Mouse (Mus musculus) midbrain, embryonic 13.5 days (tissue): ENCODE measurements around the gene Fstl3. TPM values are rescaled to one million over a fixed set of nuclear protein-coding genes. Genes with fewer than 3 reads are reported as not detected.
"Not testable (repeated sequence)": the region's sequence is repeated elsewhere in the genome, so short reads cannot be mapped to it uniquely, and the experiment has no call there.

Experiments
- ATAC-seq: fragments of 200-750 bp; cut with Nextera tagmentation; 2 replicates; pipeline ENCODE4 v1.8.0; 2017; ENCODE audit warnings: mild to moderate bottlenecking, moderate TSS enrichment, moderate library complexity
- H3K27ac ChIP-seq: fragments of 300-500 bp; sonication (generic); 2 replicates; pipeline ENCODE4 v1.5.1; 2015; ENCODE audit warnings: inconsistent platforms, mild to moderate bottlenecking, moderate library complexity
- H3K27me3 ChIP-seq: fragments of 300-500 bp; sonication (generic); 2 replicates; pipeline ENCODE4 v1.6.1; 2015; ENCODE audit warnings: mild to moderate bottlenecking, inconsistent platforms
- H3K36me3 ChIP-seq: fragments of 300-500 bp; sonication (generic); 2 replicates; pipeline ENCODE4 v1.6.1; 2015; ENCODE audit warnings: mild to moderate bottlenecking, inconsistent platforms
- H3K4me1 ChIP-seq: fragments of 300-500 bp; sonication (generic); replicated peaks from 2 replicates; pipeline ENCODE4 v1.6.1; 2015; ENCODE audit warnings: inconsistent platforms
- H3K4me2 ChIP-seq: fragments of 300-500 bp; sonication (generic); replicated peaks from 2 replicates; pipeline ENCODE4 v1.6.1; 2015; ENCODE audit warnings: moderate library complexity, mild to moderate bottlenecking, inconsistent platforms
- H3K4me3 ChIP-seq: fragments of 300-500 bp; sonication (generic); replicated peaks from 2 replicates; pipeline ENCODE4 v1.5.1; 2015; ENCODE audit warnings: mild to moderate bottlenecking, inconsistent platforms
- H3K9ac ChIP-seq: fragments of 300-500 bp; sonication (generic); replicated peaks from 2 replicates; pipeline ENCODE4 v1.6.1; 2015; ENCODE audit warnings: mild to moderate bottlenecking, inconsistent platforms
- H3K9me3 ChIP-seq: fragments of 300-500 bp; sonication (generic); 2 replicates; pipeline ENCODE4 v1.6.1; 2016; ENCODE audit warnings: mild to moderate bottlenecking, inconsistent platforms
- WGBS: fragments of 180-500 bp; shearing (Covaris S2); methylation state at CpG from one replicate; pipeline ENCODE4 v1.1.7; 2015; 5-methylcytosine and 5-hydroxymethylcytosine counted together
- polyA plus RNA-seq: library from polyadenylated mRNA; unstranded; fragments of >200 nt; fragmentation: Nextera tagmentation; extraction: Ambion mirVana; gene quantifications from 2 replicates; pipeline ENCODE4 v1.2.1, GENCODE M21; 2015

Gene Fstl3
- polyA plus RNA-seq, 1 experiment from 2014 or later = 1.1 TPM

DNA sequence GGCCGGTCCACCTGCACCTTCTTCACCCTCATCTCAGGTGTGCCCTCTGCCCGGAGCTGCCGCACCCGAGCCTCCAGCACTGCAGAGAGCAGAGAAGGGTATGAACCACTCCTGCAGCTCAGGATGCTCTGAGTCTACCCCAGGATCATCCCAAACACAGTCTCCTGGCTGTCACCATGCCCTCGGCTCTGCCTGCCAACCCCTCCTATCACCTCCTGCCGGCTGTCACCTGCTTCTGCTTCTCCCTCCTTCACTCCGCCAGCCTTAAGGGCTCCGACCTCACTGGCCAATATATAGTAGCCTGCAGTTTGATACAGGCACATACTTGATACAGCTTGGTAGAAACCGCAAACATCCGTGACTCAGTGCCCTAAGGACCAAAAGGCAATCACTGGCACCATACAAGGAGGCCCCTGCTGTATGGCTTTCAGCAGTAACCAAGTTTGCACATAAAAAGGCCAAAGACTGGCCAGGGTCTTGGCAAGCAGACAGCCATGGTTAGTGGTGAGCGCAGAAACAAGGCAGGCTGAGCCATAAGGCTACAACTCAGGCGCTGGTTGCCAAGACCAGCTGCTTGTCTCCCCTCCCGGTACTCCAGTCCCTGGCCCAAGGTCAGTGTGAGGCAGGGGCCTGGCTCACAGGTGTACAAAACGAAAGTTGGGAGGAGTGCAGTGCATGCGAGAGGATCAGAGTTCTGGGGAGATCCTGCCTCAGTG lies 33.3 kb upstream of the Fstl3 start:
- no peak overlapping the region for H3K4me2 ChIP-seq
- H3K9me3 ChIP-seq = peaks cover 17% of the 10 kb centered on the region; the same call in 1 of the 2 replicates
- ATAC-seq = no peak
- 92% methylated on average over 15 of the region's 15 CpGs for WGBS
- H3K36me3 ChIP-seq = peaks cover 57% of the 10 kb centered on the region
- H3K9ac ChIP-seq = no peak overlapping the region; the same call in 1 of the 2 replicates
- no peaks in the 10 kb centered on the region for H3K27me3 ChIP-seq
- H3K27ac ChIP-seq = no peak overlapping the region
- no peak overlapping the region for H3K4me3 ChIP-seq
- peaks cover 15% of the 10 kb centered on the region for H3K4me1 ChIP-seq

DNA sequence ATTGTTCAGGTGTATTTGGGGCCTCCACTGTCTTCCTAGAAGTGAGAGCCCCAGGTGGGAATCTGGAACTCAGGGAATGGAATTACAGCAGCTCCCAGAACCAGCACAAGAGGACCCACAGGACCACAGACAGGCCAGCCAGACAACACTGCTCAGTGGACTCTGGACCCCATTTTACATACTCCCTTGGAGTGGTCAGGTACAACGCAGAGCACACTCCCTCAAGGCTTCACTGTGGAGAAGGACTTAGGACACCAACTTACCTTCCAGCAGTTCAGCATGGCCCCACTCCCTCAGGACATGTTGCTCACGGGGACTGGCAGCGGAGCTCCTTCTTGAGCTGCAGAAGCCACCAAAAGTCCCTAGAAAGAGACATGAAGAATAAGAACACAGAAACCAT lies 31.7 kb upstream of the Fstl3 start:
- WGBS = 95% methylated on average over 3 of the region's 3 CpGs
- no peak for ATAC-seq
- H3K27me3 ChIP-seq = no peaks in the 10 kb centered on the region
- peak overlapping the region; percentile 80 for H3K4me2 ChIP-seq
- peaks cover 15% of the 10 kb centered on the region for H3K4me1 ChIP-seq
- no peak overlapping the region for H3K27ac ChIP-seq
- H3K4me3 ChIP-seq = peak overlapping the region; percentile 66
- H3K36me3 ChIP-seq = peaks cover 41% of the 10 kb centered on the region
- H3K9ac ChIP-seq = peak overlapping the region; percentile 73; the same call in 1 of the 2 replicates
- H3K9me3 ChIP-seq = peaks cover 1% of the 10 kb centered on the region; the same call in 1 of the 2 replicates

DNA sequence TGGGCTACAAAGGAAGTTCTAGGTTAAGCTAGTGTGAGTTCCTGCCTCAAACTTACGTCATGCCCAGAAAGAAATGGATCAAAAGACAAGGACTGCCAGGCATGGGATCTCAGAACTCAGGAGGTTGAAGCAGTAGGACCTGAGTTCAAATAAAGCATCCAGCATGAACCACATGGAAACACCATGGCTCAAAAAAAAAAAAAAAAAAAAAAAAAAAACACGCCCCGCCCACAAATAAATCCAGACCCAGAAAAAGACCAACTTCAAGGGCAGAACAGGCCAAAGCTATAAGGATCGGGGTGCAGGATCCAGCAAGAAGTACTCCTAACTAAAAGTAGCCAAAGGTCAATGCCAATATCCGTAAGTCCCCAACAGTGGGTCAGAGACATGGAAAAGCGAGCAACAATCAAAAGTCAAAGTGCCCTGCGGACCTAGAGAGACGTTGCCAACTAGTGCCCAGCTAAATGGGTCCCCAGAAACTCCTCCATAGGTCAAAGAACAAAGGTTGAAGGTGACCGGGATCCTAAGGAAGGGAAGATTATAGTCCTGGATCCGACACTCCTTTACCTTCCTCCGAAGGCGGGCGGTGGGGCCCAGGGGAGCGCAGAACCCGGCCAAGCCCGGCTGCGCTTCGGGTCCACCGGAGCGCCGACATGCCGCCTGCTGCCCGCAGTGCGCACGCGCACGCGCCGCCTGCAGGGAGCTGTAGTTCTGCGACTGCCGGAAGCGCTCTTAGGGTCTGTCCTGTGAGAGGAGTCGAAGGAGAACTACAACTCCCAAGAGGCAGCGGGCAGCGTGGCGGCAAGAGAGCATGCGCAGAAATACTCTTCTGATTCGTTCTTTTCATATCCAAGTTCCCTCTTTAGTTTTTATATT lies 30.9 kb upstream of the Fstl3 start, which contains the start of gene Polrmt:
Polrmt (minus strand) TSS at position 684 of the 876 bp plus-strand sequence.
- H3K36me3 ChIP-seq = peaks cover 33% of the 10 kb centered on the region
- no peaks in the 10 kb centered on the region for H3K9me3 ChIP-seq
- peak; percentile 97 for ATAC-seq
- H3K27me3 ChIP-seq = no peaks in the 10 kb centered on the region
- peak within 1 kb of the TSS; percentile 66 for H3K4me3 ChIP-seq
- H3K27ac ChIP-seq = no peak within 1 kb of the TSS
- peaks cover 15% of the 10 kb centered on the region for H3K4me1 ChIP-seq
- 4% methylated on average over 38 of the region's 38 CpGs for WGBS
- peak within 1 kb of the TSS; percentile 73 for H3K9ac ChIP-seq
- H3K4me2 ChIP-seq = peak within 1 kb of the TSS; percentile 80

DNA sequence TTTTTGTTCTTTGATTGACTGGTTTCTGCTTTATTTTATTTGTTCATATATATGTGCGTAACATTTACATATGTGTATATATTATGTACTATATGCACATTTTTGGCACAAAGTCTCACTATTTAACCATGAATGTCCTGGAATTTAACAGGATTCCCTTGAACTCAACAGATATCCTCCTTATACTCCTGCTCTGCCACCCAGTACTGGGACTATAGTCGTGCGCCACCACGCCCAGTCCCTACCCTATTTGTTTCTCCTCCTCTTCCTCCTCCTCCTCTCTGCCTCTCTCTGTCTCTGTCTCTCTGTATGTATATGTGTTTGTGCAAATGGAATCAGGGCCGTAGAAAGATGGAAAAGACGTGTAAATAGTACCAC lies 30.3 kb upstream of the Fstl3 start:
- Histone ChIP-seq H3K27ac (no peak overlapping the region), H3K27me3 (no peaks in the 10 kb centered on the region), H3K9me3 (no peaks in the 10 kb centered on the region), H3K4me1 (peaks cover 15% of the 10 kb centered on the region), H3K4me2 (peak overlapping the region; percentile 80), H3K36me3 (peaks cover 27% of the 10 kb centered on the region), H3K4me3 (peak overlapping the region; percentile 24), H3K9ac (peak overlapping the region; percentile 50; the same call in 1 of the 2 replicates)
- 23% methylated on average over 6 of the region's 6 CpGs for WGBS
- peak; percentile 77 for ATAC-seq

GRCm38 (mm10) chr10:79748496-79748895 lies 28.6 kb upstream of the Fstl3 start:
- no peaks in the 10 kb centered on the region for H3K9me3 ChIP-seq
- no peak overlapping the region for H3K27ac ChIP-seq
- no peak overlapping the region for H3K9ac ChIP-seq
- no peak overlapping the region for H3K4me2 ChIP-seq
- H3K36me3 ChIP-seq = peaks cover 11% of the 10 kb centered on the region
- H3K27me3 ChIP-seq = no peaks in the 10 kb centered on the region
- no peak overlapping the region for H3K4me3 ChIP-seq
- WGBS = 79% methylated on average over 6 of the region's 6 CpGs
- no peak for ATAC-seq
- H3K4me1 ChIP-seq = peaks cover 15% of the 10 kb centered on the region

DNA sequence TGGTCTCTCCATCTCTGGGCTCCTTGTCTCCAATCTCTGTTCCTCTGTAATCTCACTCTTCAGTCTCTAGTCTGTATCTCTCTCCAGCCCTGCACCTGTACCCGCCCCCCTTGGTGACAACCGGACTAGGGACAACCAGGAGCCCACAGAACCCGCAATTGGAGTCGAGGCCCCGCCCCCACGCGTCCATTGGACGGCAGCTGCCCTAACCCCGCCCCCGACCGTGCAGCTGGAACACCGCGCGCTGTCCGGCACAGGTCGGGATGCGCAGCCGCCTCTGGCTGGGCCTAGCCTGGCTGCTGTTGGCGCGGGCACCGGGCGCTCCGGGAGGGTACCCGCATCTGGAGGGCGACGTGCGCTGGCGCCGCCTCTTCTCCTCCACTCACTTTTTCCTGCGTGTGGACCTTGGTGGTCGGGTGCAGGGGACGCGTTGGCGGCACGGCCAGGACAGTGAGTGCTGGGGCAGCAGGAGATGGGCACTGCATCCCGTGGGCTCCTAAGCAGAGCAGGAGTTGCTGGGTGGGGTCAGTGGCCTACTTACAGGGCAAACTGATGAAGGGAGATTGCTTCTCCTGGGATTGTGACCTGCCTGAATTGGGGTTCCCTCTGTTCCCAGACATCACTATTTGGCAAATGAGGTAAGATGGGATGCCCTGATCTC lies 22.1 kb upstream of the Fstl3 start, which contains the start of gene Fgf22:
Fgf22 (plus strand) TSS at position 221 of the 661 bp plus-strand sequence.
- Histone ChIP-seq H3K4me3 (peak within 1 kb of the TSS; percentile 43), H3K36me3 (peaks cover 42% of the 10 kb centered on the region), H3K4me1 (peaks cover 13% of the 10 kb centered on the region), H3K27me3 (0 out of 2 replicates have a peak, but pooled peaks cover 3% of the 10 kb centered on the region), H3K4me2 (peak within 1 kb of the TSS; percentile 74), H3K27ac (no peak within 1 kb of the TSS), H3K9ac (peak within 1 kb of the TSS; percentile 62), H3K9me3 (no peaks in the 10 kb centered on the region)
- 1% methylated on average over 36 of the region's 36 CpGs for WGBS
- peak; percentile 90 for ATAC-seq

GRCm38 (mm10) chr10:79755854-79756253 lies 21.2 kb upstream of the Fstl3 start:
- H3K4me2 ChIP-seq = no peak overlapping the region
- H3K9ac ChIP-seq = no peak overlapping the region
- no peaks in the 10 kb centered on the region for H3K9me3 ChIP-seq
- WGBS = 83% methylated on average over 3 of the region's 3 CpGs
- no peak for ATAC-seq
- peaks cover 50% of the 10 kb centered on the region for H3K36me3 ChIP-seq
- no peak overlapping the region for H3K27ac ChIP-seq
- 0 out of 2 replicates have a peak, but pooled peaks cover 3% of the 10 kb centered on the region for H3K27me3 ChIP-seq
- H3K4me3 ChIP-seq = no peak overlapping the region
- peaks cover 13% of the 10 kb centered on the region for H3K4me1 ChIP-seq

DNA sequence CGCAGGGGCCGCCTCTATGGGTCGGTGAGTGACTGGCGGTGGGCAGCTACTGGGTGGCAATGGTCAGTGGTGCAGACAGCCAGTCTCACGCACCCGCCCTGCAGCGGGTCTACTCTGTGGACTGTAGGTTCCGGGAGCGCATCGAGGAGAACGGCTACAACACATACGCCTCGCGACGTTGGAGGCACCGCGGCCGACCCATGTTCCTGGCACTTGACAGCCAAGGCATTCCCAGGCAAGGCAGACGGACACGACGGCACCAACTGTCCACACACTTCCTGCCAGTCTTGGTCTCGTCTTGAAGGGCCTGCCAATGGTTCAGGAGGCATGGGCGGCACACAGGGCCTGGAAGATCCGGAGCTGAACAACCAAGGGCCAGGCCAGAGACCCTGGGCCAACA lies 20.4 kb upstream of the Fstl3 start:
- Histone ChIP-seq H3K4me1 (peaks cover 13% of the 10 kb centered on the region), H3K9ac (no peak overlapping the region), H3K9me3 (no peaks in the 10 kb centered on the region), H3K36me3 (peaks cover 58% of the 10 kb centered on the region), H3K4me3 (no peak overlapping the region), H3K4me2 (no peak overlapping the region), H3K27ac (no peak overlapping the region), H3K27me3 (0 out of 2 replicates have a peak, but pooled peaks cover 3% of the 10 kb centered on the region)
- WGBS = 93% methylated on average over 24 of the region's 24 CpGs
- ATAC-seq = no peak

DNA sequence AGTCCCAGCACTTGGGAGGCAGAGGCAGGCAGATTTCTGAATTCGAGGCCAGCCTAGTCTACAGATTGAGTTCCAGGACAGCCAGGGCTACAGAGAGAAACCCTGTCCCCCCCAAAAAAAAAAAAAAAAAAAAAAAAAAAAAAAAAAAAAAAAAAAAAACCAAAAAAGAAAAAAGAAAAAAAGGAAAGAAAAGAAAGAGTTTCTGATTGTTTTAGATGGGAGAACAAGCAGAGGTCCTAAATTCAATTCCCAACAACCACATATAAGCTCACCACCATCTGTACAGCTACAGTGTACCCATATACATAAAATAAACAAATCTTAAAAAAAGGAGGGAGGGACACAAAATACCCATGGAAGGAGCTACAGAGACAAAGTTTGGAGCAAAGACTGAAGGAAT lies 17.4 kb upstream of the Fstl3 start:
- H3K9me3 ChIP-seq, H3K4me2 ChIP-seq, H3K27me3 ChIP-seq, ATAC-seq, H3K9ac ChIP-seq, H3K27ac ChIP-seq, H3K4me3 ChIP-seq: not testable (repeated sequence)
- peaks cover 68% of the 10 kb centered on the region for H3K36me3 ChIP-seq
- 89% methylated on average over 1 of the region's 1 CpGs for WGBS
- H3K4me1 ChIP-seq = peaks cover 25% of the 10 kb centered on the region

GRCm38 (mm10) chr10:79760603-79761143 lies 16.4 kb upstream of the Fstl3 start:
- Histone ChIP-seq H3K36me3 (peaks cover 67% of the 10 kb centered on the region), H3K27me3 (0 out of 2 replicates have a peak, but pooled peaks cover under 1% of the 10 kb centered on the region), H3K4me1 (peaks cover 25% of the 10 kb centered on the region), H3K9ac (no peak overlapping the region), H3K4me2 (no peak overlapping the region), H3K27ac (no peak overlapping the region), H3K9me3 (no peaks in the 10 kb centered on the region), H3K4me3 (no peak overlapping the region)
- ATAC-seq = no peak
- 92% methylated on average over 11 of the region's 11 CpGs for WGBS

- Histone ChIP-seq H3K9ac (0 out of 2 replicates have a peak overlapping the region, but pooled peaks have one; percentile 20), H3K9me3 (no peaks in the 10 kb centered on the region), H3K4me1 (peaks cover 35% of the 10 kb centered on the region), H3K27ac (no peak overlapping the region), H3K4me2 (no peak overlapping the region), H3K4me3 (no peak overlapping the region), H3K36me3 (peaks cover 46% of the 10 kb centered on the region), H3K27me3 (no peaks in the 10 kb centered on the region)
- WGBS = 92% methylated on average over 3 of the region's 3 CpGs
- ATAC-seq = no peak
These were observed 14.2 kb upstream of the Fstl3 start for GRCm38 (mm10) chr10:79762875-79763274.
